Mouse (Mus musculus): ENCODE data around the gene Sulf2.

The Sulf2 gene

DNA sequence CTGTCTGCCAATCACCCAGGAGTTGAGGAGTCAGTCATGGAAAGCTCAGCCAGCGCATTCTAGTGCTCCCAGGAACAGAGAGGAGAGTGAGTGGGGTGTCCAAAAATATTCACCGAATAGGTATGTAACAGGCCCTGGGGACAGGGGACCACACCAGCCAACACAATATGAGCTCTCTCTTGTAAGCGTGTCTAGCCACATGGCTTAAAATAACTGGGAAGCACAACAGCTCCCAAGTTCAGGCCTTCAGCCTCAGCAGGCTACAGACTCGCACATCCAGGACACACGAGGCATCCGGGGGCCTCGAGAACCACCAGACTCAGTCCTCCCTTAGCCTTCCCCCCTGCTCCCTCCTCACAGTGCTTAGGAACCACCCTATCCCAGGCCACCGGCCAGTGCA lies 6.0 kb downstream of the Sulf2 start:
- in situ Hi-C loops (cut with MboI, MseI), result no loop called here

DNA sequence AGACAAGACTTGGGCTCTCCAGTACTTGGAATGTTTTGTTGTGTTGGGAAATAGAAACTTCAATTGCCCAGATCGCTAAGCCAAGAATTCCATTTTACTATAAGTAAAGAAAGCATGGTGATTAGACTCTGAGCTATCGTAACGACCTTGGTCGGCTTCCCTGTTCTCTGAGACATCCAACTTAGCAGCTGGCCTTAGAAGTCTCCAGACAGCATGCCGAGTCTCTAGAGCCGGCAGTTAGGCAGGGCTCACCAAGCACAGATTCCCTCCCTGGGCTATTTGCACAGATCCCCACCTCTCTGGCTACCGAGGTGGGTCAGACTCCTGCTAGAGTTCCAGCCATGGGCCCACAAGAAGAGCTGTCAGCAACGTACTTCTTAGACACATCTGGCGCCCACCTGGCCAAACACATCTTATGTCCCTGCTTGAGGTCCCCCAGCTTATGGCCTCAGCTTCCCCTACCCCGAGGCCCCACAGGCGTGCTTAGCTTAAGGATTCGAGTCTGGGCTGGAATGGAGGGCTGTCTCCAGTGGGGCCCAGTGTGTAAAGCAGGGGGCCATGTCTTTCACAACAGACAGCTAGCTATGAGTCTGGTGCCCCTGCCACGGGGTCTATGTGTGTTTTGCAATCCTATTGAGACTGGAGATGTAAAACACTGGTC lies 6.7 kb downstream of the Sulf2 start:
- in situ Hi-C loops (cut with MboI, MseI), result no loop called here

DNA sequence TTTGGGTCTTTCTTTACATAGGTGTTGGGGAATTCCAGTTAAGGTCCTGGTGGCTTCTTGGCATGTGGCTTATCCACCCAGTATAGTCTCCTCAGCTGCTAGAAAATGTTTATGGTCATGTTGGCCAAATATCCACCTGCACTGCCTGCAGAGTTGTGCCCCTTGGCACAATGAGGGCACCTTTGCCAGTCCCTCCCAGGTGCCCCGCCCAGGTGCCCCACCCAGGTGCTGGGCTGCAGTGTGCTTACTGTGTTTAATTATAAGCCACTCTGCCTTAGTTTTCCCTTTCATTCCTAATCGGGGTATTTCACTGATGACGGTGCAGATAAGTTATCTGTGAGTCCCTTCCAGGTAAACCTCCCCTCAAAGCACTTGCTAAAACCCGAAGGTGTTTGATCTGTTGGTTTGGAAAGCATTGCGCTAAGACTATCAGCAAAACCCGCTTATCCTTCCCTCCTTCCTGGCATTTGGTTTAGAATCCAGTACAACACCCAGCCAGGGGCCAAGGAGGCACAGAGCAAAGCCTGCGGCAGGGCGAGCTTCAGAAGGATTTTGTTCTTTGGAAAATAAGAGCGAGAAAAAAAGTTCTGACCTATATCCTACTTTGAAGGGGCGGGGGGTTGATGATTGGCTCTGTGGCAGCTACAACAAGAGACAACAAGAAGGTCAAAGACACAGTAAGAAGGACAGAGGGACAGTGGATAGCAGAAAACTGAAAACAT lies 7.4 kb downstream of the Sulf2 start:
- in situ Hi-C loops (cut with MboI, MseI), result no loop called here

DNA sequence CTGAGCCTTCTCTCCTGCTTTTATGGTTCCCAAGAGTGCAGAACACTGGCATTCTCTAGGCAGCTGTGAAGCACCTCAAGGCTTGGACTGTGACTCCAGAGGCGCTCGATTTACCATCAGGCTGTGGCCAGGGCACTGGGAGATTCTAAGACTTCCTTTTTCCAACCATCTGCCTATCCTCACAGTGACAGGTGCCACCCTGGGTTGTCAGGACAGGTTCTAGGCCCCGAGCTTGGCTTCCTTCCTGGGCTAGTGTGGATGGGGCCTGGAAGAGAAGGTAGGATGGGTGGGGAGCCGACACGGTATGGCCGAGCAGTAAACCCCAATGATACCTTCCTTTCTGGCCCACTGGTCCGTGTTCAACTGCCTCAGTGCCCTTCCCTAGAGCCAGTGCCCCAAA lies 9.0 kb downstream of the Sulf2 start:
- in situ Hi-C loops (cut with MboI, MseI), result no loop called here

DNA sequence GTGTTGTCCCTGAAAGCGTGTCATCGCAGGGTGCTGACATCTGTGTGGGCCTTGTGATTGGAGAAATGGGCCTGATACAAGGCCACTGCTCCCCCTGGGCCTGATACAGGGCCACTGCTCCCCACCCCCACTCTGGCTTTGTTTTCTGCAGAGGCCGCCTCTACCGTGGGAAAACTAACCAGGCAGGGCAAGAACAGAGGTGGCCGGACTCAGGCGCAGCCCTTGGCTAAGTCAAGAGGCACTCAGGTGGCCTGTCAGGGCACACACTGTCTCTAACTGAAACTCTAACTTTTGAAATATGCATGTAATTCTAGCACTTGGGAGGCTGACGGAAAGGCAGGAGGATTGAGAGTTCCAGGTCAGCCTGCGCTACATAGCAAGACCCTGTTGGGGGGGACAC lies 10.4 kb downstream of the Sulf2 start:
- in situ Hi-C loops (cut with MboI, MseI), result no loop called here

DNA sequence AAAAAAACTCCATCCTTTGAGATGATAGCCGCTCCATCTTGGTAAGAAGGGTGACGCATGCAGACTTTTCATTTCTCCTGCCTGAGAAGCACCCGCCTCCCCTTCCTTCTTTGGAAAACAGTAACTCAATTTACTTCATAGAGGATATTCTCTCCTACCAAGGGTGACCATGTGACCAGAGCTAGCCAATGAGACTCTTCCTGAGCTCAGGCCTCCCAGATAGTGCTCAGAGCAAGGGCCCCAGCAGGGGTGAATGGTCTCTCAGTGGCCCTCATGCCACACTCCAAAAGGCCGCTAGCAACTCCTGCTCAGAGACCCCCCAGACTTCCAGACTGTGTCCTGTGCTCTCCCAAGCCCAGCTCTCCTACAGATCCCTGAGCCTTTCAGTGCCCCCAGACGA lies 11.6 kb downstream of the Sulf2 start:
- in situ Hi-C loops (cut with MboI, MseI), result no loop called here

DNA sequence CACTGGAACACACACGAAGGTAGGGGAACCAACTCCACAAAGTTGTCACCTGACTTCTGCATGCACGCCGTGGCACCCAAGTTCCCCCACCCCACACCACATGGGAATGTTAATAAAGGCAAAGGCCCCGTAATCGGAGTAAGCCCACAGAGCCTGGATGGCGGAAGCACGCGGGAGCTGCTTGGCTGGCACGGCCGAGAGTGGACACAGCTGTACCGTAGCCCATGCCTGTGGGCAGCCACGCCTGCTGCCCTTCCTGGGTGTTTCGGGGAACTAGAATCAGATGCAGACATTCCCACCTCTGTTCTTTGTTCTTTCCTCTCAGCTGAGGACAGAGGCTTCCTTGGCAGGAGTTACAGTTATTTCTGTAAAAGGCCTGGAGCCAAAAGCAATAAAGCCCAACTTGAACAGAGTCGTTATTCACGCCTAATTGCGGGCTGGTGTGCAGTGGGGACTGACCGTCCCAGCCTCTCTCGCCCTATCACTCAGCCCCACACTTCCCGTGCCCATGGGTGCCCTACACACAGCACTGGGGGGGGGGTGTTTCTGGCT lies 12.8 kb downstream of the Sulf2 start:
- in situ Hi-C loops (cut with MboI, MseI), result no loop called here

DNA sequence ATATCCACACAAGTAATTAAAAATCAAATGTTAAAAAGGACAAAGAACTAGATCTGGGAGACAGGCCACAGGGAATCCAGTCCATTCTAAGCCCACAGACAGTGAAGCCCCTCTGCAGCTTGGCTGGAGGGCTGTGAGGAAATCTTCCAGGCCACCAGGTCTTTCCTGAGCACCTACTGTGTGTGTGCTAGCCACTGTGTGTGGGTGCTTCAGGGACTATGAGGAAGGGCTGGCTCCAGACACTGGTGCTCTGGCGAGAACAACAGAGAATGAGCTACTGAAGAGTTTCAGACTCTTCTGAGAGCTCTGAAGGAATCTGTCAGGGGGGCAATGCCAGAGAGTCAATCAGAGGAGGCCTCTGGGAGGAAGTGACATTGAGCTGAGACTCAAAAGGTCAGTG lies 13.6 kb downstream of the Sulf2 start:
- in situ Hi-C loops (cut with MboI, MseI), result no loop called here

DNA sequence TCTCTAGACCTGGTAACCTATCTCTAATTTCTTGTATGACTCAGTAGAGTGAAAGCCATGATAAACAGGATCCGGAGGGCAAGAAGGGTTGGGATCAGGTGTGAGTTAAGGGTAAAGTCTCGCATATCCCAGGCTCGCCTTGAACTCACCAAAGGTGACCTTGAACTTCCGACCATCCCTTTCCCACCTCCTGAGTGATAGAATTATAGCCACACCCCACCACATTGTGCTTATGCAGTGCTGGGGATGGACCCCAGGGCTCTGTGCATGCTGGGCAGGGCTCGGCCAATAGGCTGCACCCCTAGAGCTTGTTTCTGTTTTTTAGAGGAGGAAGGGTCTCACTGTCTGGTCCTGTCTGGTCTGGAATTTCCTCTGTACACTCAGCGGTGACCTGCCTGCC lies 14.4 kb downstream of the Sulf2 start:
- in situ Hi-C loops (cut with MboI, MseI), result no loop called here

DNA sequence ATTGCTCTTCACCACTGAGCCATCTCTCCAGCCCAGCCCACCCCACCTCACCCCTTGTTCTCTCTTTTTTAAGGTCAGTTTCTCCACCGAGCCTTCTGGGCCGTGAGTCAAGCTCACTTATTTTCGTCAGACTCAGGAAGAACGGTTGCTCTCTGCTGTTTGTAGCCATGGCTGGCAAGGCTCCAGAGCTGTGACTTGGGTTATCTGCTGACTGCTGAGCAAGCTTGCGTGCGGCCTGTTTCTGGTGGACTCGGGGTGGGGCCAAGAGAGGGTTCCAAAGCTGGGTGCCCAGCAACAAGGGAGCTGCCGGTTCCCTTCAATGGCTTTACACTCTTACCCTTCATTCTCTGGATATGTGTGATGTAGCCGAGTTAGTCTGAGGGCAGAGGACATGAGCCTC lies 15.0 kb downstream of the Sulf2 start:
- in situ Hi-C loops (cut with MboI, MseI), result no loop called here

DNA sequence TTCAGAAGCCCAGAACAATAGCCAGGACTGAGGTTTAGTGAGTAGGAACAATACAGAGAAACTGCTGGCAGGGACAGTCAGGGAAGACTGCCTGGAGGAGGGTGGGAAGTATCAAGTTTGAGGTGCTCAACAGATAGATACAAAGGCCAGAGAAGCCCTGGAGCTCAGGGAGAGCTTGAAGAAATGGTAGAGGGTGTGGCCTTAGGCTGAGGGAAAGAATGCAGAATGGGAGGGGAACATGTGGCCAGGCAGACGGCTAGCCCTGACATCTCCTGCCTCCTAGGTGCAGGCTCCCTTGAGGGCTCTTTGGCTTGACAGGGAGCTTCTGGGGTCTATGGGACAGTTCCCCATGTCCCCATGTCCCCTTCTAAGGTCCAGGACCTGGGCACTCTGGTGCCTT lies 17.2 kb downstream of the Sulf2 start:
- in situ Hi-C loops (cut with MboI, MseI), result loop anchor here (10.0 kb wide), 2 partner anchors 316 to 1474 kb away; no protein-coding TSS in a partner anchor

DNA sequence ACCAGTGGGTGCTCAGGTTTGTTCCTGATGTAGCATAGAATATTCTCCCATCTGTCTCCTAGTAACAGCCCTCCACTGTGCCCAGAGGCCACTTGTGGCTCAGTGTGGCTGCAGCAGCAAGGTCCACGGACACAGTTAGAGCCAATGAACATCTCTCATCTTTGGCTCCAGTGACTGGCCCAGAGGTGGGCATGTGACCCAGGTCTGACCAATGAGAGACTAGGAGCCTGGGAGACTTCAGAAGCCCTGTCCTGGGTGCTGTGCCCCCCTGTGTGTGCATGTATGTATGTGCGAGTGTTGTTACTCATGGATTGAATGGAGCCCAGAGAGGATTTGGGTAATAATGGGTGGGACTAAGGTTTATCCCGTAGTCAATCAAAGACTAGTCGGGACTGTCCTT lies 18.0 kb downstream of the Sulf2 start:
- in situ Hi-C loops (cut with MboI, MseI), result loop anchor here (10.0 kb wide), 2 partner anchors 317 to 1473 kb away; no protein-coding TSS in a partner anchor

DNA sequence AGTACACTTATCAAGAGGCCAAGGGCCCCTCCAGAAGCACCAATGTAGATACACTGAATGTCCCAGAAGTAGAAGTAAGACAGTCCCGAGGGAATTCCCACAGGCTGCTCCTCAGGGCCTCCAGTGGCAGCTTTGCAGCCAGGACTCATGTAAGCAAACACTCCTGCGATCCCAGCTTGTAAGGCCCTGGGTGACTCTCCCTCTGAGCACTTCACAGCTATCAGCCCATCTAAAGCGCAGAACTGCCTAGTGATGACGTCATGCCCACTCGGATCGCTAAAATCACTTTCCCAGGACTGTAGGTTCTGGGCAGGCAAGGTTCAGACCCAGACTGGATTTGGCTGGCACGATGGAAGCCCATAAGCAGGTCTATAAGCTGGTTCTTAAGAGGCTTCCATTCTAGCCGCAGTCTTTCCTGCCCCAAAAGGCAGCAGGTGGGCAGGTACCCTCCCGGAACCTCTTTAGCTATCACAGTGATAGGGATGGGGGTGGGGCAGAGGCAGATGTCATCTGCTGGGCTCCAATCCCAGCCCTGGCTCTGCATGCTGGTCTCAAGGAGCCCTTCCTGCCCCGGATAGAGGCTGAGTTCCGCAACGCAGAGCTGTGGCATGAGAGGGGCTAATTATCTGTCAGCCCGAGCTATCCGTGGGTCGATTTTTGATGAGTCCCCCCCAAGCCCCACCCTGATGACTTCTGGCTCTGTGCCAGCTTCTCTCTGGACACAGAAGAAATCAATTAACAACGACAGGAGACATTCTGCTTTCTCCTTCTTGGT lies 19.6 kb downstream of the Sulf2 start:
- in situ Hi-C loops (cut with MboI, MseI), result loop anchor here (10.0 kb wide), 2 partner anchors 319 to 1471 kb away; no protein-coding TSS in a partner anchor

DNA sequence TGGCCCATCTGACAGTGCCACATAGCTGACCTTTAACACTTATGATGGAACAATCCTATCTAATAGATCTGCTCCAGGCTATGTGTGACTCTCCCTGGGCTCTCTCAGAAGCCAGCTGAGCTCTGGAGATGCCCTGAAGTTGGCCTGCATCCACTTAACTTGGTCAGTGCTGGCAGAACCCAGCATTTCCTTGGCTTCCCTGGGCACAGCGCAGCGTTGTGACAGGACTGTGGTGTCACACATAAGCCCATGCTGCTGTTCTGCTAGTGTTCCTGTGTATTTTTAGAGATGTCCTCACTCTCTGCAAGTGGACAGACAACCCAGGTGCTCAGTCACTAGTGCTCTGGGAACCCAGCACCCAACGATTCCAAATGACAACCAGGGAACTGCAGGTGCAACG lies 26.7 kb downstream of the Sulf2 start:
- in situ Hi-C loops (cut with MboI, MseI), result no loop called here

DNA sequence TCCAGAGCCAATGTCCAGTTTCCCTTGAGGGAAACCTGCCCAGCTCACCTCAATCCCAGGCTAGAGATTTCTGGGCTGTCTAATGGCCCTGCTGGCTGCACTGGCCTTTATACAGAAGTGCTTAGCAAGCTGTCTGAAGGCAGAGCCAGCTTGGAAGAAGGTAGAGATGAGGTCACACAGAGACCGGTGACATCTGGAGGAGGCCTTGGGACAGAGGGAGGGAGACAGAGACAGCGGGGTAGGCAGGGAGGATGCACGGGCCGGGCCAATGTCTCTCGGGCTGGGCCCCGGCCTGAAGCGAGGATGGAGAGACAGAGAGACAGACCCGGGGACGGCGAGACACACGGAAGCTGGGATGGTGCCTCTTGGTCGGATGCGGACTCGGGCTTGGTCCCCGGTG lies 27.4 kb downstream of the Sulf2 start:
- in situ Hi-C loops (cut with MboI, MseI), result no loop called here

DNA sequence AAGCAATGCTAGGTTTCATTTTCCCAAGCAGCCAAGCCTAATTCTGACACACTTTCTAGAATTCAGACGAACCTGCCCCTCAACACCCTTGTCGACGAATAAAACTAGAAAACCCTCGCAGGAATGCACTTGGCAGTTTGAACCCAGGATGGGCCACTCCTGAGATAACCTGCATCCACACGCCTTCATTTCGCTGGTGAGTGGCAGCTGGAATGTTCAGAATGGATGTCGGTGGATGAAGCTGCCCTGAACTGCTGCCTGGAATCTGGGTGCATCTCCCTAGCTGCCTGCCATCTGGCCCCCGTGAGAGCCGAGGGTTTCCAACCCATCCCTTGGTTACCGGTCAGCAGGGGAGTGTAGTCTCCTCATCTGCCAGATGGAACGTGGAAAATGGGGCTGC lies 29.1 kb downstream of the Sulf2 start:
- in situ Hi-C loops (cut with MboI, MseI), result no loop called here

DNA sequence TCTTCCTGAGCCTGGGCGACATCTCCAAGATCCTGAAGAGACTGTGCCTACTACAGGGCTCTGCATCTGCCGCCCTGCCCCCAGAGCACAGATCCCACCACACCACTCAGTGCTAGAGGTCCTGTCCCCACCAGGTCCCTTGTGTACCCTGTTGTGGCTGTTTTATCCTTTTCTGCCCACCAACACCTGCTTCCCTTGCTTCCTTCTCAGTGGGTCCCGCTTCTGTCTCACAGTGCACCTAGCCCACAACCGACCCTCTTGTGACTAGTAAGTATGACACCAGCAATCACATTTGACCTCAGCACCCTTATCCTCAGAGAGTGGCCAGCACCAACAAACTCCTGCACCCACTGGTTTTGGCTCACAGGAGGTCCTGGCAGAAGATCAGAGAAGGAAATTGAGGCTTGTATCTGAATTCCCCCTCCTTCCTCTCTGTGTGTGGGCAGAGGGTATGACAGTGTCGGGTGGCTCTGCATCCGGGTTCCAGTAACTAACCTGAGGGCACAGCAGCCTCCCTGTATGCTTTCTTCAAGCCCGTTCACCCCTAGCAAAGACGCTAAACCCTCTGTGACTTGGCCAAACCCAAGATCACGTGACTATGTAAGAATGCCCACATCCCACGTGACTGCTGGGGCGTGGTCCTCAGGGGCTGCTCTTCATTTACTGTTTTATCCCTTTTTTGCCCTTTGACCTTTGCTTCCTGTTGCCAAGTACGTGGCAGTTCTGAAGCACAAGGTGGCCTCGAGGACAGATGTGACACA lies 29.8 kb downstream of the Sulf2 start:
- in situ Hi-C loops (cut with MboI, MseI), result no loop called here

DNA sequence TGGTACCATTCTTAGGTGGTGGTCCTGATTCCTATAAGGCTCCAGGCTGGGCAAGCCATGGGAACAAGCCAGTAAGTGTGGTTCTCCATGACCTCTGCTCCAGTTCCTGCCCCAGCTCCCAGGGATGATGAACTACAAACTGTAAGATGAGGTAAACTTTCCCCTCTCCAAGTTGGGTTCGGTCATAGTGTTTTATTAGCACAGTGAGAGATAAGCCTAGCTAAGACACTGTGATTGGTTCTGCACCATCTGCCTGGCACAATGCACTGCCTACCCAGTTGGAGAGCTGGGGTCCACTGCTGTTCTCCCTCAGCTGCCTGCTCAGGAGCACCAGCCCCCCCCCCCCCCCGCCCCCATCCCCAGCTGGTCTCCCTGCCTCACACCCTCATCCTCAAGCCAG lies 30.4 kb downstream of the Sulf2 start:
- in situ Hi-C loops (cut with MboI, MseI), result no loop called here

DNA sequence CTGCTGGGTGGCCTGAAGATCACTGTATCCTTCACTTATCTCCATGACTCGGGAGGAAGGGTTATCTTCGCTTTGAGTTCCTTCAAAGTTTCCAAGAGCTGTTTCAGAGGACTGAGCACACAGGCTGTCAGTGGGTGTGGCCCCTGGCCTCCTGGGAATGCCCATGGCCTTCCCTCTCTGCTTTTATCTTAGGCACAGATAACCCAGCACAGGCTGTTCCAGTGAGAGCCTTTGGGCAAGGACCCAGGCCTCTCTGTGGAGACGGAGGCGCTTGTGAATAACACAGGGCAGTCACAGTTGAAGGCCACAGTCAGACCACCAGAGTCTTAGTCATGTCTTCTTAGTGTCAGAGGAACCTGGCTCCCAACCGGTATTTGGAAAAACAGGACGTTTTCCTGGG lies 32.7 kb downstream of the Sulf2 start:
- in situ Hi-C loops (cut with MboI, MseI), result no loop called here

DNA sequence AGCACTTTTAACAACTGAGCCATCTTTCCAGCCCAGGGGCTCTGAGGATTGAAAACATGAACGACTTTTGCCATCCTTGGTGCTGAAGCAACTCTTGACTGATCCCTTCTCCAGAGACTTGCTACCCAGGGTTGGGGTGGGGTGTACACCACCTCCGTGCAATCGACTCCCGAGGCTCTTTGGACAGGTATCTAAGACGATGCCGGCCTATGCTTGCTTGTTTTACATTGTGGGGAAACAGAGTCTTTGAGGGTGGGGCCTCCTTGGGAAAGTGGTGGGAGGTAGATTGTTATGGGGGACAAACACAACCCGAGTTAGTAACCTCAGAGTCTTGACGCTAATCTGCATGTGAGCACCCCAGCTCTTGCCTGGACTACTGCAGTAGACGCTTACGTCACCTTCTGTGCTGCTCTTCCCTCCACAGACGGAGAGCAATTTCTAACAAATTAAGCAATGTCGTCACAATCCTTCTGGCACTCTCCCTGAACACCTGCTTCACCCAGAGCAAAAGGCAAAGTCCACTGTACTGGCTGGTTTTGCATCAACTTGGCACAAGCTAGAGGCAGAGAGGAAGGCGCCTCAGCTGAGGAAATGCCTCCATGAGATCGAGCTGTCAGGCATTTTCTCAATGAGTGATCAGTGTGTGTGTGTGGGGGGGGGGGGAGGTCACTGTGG lies 33.6 kb downstream of the Sulf2 start:
- in situ Hi-C loops (cut with MboI, MseI), result no loop called here

DNA sequence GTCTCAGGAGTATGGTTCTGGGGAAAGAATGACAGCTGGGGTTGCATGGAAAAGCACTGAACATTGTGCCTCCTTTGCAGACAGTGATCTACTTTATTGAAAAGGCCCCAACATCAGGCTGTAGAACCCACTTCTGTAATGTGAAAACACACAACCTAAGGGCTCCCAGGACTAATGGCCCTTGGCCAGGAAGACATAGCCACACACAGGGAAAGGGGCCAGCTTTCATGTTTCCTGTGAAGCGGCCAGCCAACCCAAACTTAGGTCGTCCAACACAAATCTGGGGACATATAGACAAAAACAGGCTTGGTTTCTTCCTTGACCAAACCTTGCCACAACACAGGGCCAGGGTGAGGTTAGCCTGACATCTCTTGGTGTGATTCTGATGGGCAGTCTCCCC lies 35.5 kb downstream of the Sulf2 start:
- in situ Hi-C loops (cut with MboI, MseI), result no loop called here

Data from T-helper 2 cell (primary cell).